Mouse (Mus musculus): ENCODE data around the gene Hist1h1a. TPM values are rescaled to one million over a fixed set of nuclear protein-coding genes. Genes with fewer than 3 reads are reported as not detected.
"Not testable (repeated sequence)": the region's sequence is repeated elsewhere in the genome, so short reads cannot be mapped to it uniquely, and the experiment has no call there.

Gene Hist1h1a
- polyA plus RNA-seq, 1 experiment from 2014 or later = 3.2 TPM

- Histone ChIP-seq H3K36me3 (ENCODE audit: control insufficient read depth, insufficient read depth, low read length) (no peaks in the 10 kb centered on the region), H3K9me3 (ENCODE audit: control insufficient read depth, low read length) (no peaks in the 10 kb centered on the region), H3K4me2 (ENCODE audit: low read depth, low read length) (peak overlapping the region; percentile 84), H3K4me1 (ENCODE audit: control insufficient read depth, insufficient read depth, low read length) (peaks cover 20% of the 10 kb centered on the region), H3K9ac (ENCODE audit: low read depth, low read length) (peak overlapping the region; percentile 68), H3K4me3 (ENCODE audit: low read depth, low read length) (peak overlapping the region; percentile 54), H3K27me3 (replicated peaks; ENCODE audit: control insufficient read depth, insufficient read depth, low read length) (no peaks in the 10 kb centered on the region), H3K27ac (replicated peaks; ENCODE audit: low read depth, low read length) (peak overlapping the region; percentile 93)
- ATAC-seq (ENCODE audit: low read depth) = peak; percentile 3
- WGBS = 1% methylated on average over 17 of the region's 27 CpGs
- DNase-seq (ENCODE audit: low spot score) = peak; percentile 56
Measured at GRCm38 (mm10) chr13:23760240-23760971, 3.1 kb upstream of the Hist1h1a start.

GRCm38 (mm10) chr13:23760972-23761864 lies 2.2 kb upstream of the Hist1h1a start, which contains the start of gene Hist1h4a:
TSS of gene Hist1h4a (minus strand) at chr13:23761230.
- Histone ChIP-seq H3K27ac (replicated peaks; ENCODE audit: low read depth, low read length) (peak within 1 kb of the TSS; percentile 93), H3K4me3 (ENCODE audit: low read depth, low read length) (peak within 1 kb of the TSS; percentile 54), H3K9ac (ENCODE audit: low read depth, low read length) (peak within 1 kb of the TSS; percentile 73), H3K27me3 (replicated peaks; ENCODE audit: control insufficient read depth, insufficient read depth, low read length) (no peaks in the 10 kb centered on the region), H3K4me2 (ENCODE audit: low read depth, low read length) (peak within 1 kb of the TSS; percentile 84), H3K9me3 (ENCODE audit: control insufficient read depth, low read length) (no peaks in the 10 kb centered on the region), H3K36me3 (ENCODE audit: control insufficient read depth, insufficient read depth, low read length) (no peaks in the 10 kb centered on the region), H3K4me1 (ENCODE audit: control insufficient read depth, insufficient read depth, low read length) (peaks cover 20% of the 10 kb centered on the region)
- DNase-seq (ENCODE audit: low spot score) (peak; percentile 99), ATAC-seq (ENCODE audit: low read depth) (peak; percentile 64)
- WGBS = under 1% methylated on average over 54 of the region's 72 CpGs

GRCm38 (mm10) chr13:23761871-23762821 lies 1.3 kb upstream of the Hist1h1a start, which contains the start of gene Hist1h3a:
TSS of gene Hist1h3a (minus strand) at chr13:23762386.
- Histone ChIP-seq H3K4me2 (ENCODE audit: low read depth, low read length) (peak within 1 kb of the TSS; percentile 84), H3K27ac (replicated peaks; ENCODE audit: low read depth, low read length) (peak within 1 kb of the TSS; percentile 93)
- under 1% methylated on average over 23 of the region's 52 CpGs for WGBS

GRCm38 (mm10) chr13:23763242-23763585 lies 252 bp upstream of the Hist1h1a start:
- DNase-seq (ENCODE audit: low spot score) (no peak), ATAC-seq (ENCODE audit: low read depth) (no peak)
- Histone ChIP-seq H3K27me3 (replicated peaks; ENCODE audit: control insufficient read depth, insufficient read depth, low read length) (no peaks in the 10 kb centered on the region), H3K4me1 (ENCODE audit: control insufficient read depth, insufficient read depth, low read length) (peaks cover 20% of the 10 kb centered on the region), H3K27ac (replicated peaks; ENCODE audit: low read depth, low read length) (peak overlapping the region; percentile 93), H3K36me3 (ENCODE audit: control insufficient read depth, insufficient read depth, low read length) (no peaks in the 10 kb centered on the region), H3K4me2 (ENCODE audit: low read depth, low read length) (peak overlapping the region; percentile 84), H3K4me3 (ENCODE audit: low read depth, low read length) (peak overlapping the region; percentile 54), H3K9ac (ENCODE audit: low read depth, low read length) (peak overlapping the region; percentile 73), H3K9me3 (ENCODE audit: control insufficient read depth, low read length) (no peaks in the 10 kb centered on the region)
- 2% methylated on average over 10 of the region's 10 CpGs for WGBS

More at GRCm38 (mm10) chr13:23761871-23762821, 1.3 kb upstream of the Hist1h1a start, which contains the start of gene Hist1h3a:
- H3K9me3 ChIP-seq (ENCODE audit: control insufficient read depth, low read length); H3K27me3 ChIP-seq (replicated peaks; ENCODE audit: control insufficient read depth, insufficient read depth, low read length); H3K36me3 ChIP-seq (ENCODE audit: control insufficient read depth, insufficient read depth, low read length): not testable (repeated sequence)
- ATAC-seq (ENCODE audit: low read depth) (peak; percentile 76), DNase-seq (ENCODE audit: low spot score) (peak; percentile 95)
- peak within 1 kb of the TSS; percentile 54 for H3K4me3 ChIP-seq (ENCODE audit: low read depth, low read length)
- peak within 1 kb of the TSS; percentile 73 for H3K9ac ChIP-seq (ENCODE audit: low read depth, low read length)
- H3K4me1 ChIP-seq (ENCODE audit: control insufficient read depth, insufficient read depth, low read length) = peaks cover 20% of the 10 kb centered on the region

GRCm38 (mm10) chr13:23764324-23765171 lies 1.1 kb downstream of the Hist1h1a start:
- H3K4me1 ChIP-seq (ENCODE audit: control insufficient read depth, insufficient read depth, low read length) = peaks cover 20% of the 10 kb centered on the region
- peak overlapping the region; percentile 84 for H3K4me2 ChIP-seq (ENCODE audit: low read depth, low read length)
- 33% methylated on average over 12 of the region's 12 CpGs for WGBS
- DNase-seq (ENCODE audit: low spot score) (no peak), ATAC-seq (ENCODE audit: low read depth) (no peak)
- H3K36me3 ChIP-seq (ENCODE audit: control insufficient read depth, insufficient read depth, low read length) = no peaks in the 10 kb centered on the region
- no peaks in the 10 kb centered on the region for H3K27me3 ChIP-seq (replicated peaks; ENCODE audit: control insufficient read depth, insufficient read depth, low read length)
- H3K27ac ChIP-seq (replicated peaks; ENCODE audit: low read depth, low read length) = peak overlapping the region; percentile 93
- peak overlapping the region; percentile 54 for H3K4me3 ChIP-seq (ENCODE audit: low read depth, low read length)
- peak overlapping the region; percentile 76 for H3K9ac ChIP-seq (ENCODE audit: low read depth, low read length)
- no peaks in the 10 kb centered on the region for H3K9me3 ChIP-seq (ENCODE audit: control insufficient read depth, low read length)

GRCm38 (mm10) chr13:23765172-23765513 lies 1.7 kb downstream of the Hist1h1a start:
- Histone ChIP-seq H3K4me3 (ENCODE audit: low read depth, low read length) (no peak overlapping the region), H3K9ac (ENCODE audit: low read depth, low read length) (no peak overlapping the region), H3K4me1 (ENCODE audit: control insufficient read depth, insufficient read depth, low read length) (peaks cover 16% of the 10 kb centered on the region), H3K4me2 (ENCODE audit: low read depth, low read length) (peak overlapping the region; percentile 84; the same call in 1 of the 2 replicates), H3K36me3 (ENCODE audit: control insufficient read depth, insufficient read depth, low read length) (no peaks in the 10 kb centered on the region), H3K9me3 (ENCODE audit: control insufficient read depth, low read length) (no peaks in the 10 kb centered on the region), H3K27me3 (replicated peaks; ENCODE audit: control insufficient read depth, insufficient read depth, low read length) (no peaks in the 10 kb centered on the region), H3K27ac (replicated peaks; ENCODE audit: low read depth, low read length) (peak overlapping the region; percentile 34)
- 73% methylated on average over 1 of the region's 1 CpGs for WGBS
- no peak for DNase-seq (ENCODE audit: low spot score)
- ATAC-seq (ENCODE audit: low read depth) = no peak

- H3K4me1 ChIP-seq (ENCODE audit: control insufficient read depth, insufficient read depth, low read length) = peaks cover 16% of the 10 kb centered on the region
- H3K9me3 ChIP-seq (ENCODE audit: control insufficient read depth, low read length) = no peaks in the 10 kb centered on the region
- ATAC-seq (ENCODE audit: low read depth) (no peak), DNase-seq (ENCODE audit: low spot score) (no peak)
- H3K4me3 ChIP-seq (ENCODE audit: low read depth, low read length) = no peak overlapping the region
- H3K9ac ChIP-seq (ENCODE audit: low read depth, low read length) = no peak overlapping the region
- no peaks in the 10 kb centered on the region for H3K36me3 ChIP-seq (ENCODE audit: control insufficient read depth, insufficient read depth, low read length)
- no peaks in the 10 kb centered on the region for H3K27me3 ChIP-seq (replicated peaks; ENCODE audit: control insufficient read depth, insufficient read depth, low read length)
- no peak overlapping the region for H3K4me2 ChIP-seq (ENCODE audit: low read depth, low read length)
- no peak overlapping the region for H3K27ac ChIP-seq (replicated peaks; ENCODE audit: low read depth, low read length)
Measured at GRCm38 (mm10) chr13:23766772-23767171, 3.3 kb downstream of the Hist1h1a start.
